Mouse (Mus musculus) layer of hippocampus, postnatal 25 days (tissue): ENCODE measurements at regions not wholly inside any gene's neighbourhood (a gene's known extent, or its start where the extent isn't known, plus 50 kb on each side); places are given as distances from the start of the nearest gene placed in this dataset.

Source experiments
- DNase-seq, 2 experiments: peaks; one replicate each; pipeline ENCODE4 v3.0.0; 2022; ENCODE audit warnings: mixed read lengths in 2 of 2, low spot score in 1 of 2; ENCODE audit errors: extremely low spot score in 1 of 2

GRCm38 (mm10) chr10:45763160-45763955 is 185.7 kb downstream of the Hace1 start:
- no peak for DNase-seq

- DNase-seq, result no peak
Observed at GRCm38 (mm10) chr10:45779720-45780119, 202.1 kb downstream of the Hace1 start.

- DNase-seq, result no peak
Observed at GRCm38 (mm10) chr10:45783026-45783425, 205.4 kb downstream of the Hace1 start.

GRCm38 (mm10) chr10:45783461-45784149 is 206.0 kb downstream of the Hace1 start:
- DNase-seq, result no peak

GRCm38 (mm10) chr10:45784150-45784479 is 206.5 kb downstream of the Hace1 start:
- DNase-seq, result no peak

- peak in 1 of 2 experiments; percentile 15 for DNase-seq
Observed at GRCm38 (mm10) chr10:45784575-45784974, 206.9 kb downstream of the Hace1 start.

GRCm38 (mm10) chr10:45788356-45788755 is 210.7 kb downstream of the Hace1 start:
- no peak for DNase-seq

- DNase-seq, result no peak
Observed at GRCm38 (mm10) chr10:45795582-45795981, 218.0 kb downstream of the Hace1 start.

GRCm38 (mm10) chr10:45800070-45800851 is 222.6 kb downstream of the Hace1 start:
- peak; percentile 42 to 66 for DNase-seq

GRCm38 (mm10) chr10:45801463-45801862 is 223.8 kb downstream of the Hace1 start:
- no peak for DNase-seq

- DNase-seq, result peak in 1 of 2 experiments; percentile 19
Observed at GRCm38 (mm10) chr10:45806984-45807827, 229.6 kb downstream of the Hace1 start.

GRCm38 (mm10) chr10:45811882-45812281 is 234.3 kb downstream of the Hace1 start:
- peak in 1 of 2 experiments; percentile 58 for DNase-seq

GRCm38 (mm10) chr10:45813804-45814203 is 236.2 kb downstream of the Hace1 start:
- no peak for DNase-seq

GRCm38 (mm10) chr10:45816679-45817078 is 239.1 kb downstream of the Hace1 start:
- DNase-seq, result no peak

- no peak for DNase-seq
Observed at GRCm38 (mm10) chr10:45820986-45821655, 243.5 kb downstream of the Hace1 start.

GRCm38 (mm10) chr10:45822251-45822650 is 244.6 kb downstream of the Hace1 start:
- no peak for DNase-seq

GRCm38 (mm10) chr10:45823612-45824011 is 246.0 kb downstream of the Hace1 start:
- no peak for DNase-seq

- DNase-seq, result no peak
Observed at GRCm38 (mm10) chr10:45848654-45849053, 271.0 kb downstream of the Hace1 start.

- DNase-seq, result no peak
Observed at GRCm38 (mm10) chr10:45849841-45850240, 272.2 kb downstream of the Hace1 start.

- no peak for DNase-seq
Observed at GRCm38 (mm10) chr10:45850625-45851024, 273.0 kb downstream of the Hace1 start.
